Mouse (Mus musculus) c-Kit-positive CD71-positive TER-119-positive erythroid progenitor cells, embryonic 14.5 days (primary cell): ENCODE data around the gene Mief1.
A peak's percentile ranks its signal among the peaks of the same experiment; 100 is the strongest.

Experiments
- DNase-seq: peaks from one replicate; pipeline ENCODE4 v3.0.0-alpha.2; 2013; ENCODE audit warnings: low spot score

Gene Mief1

DNA sequence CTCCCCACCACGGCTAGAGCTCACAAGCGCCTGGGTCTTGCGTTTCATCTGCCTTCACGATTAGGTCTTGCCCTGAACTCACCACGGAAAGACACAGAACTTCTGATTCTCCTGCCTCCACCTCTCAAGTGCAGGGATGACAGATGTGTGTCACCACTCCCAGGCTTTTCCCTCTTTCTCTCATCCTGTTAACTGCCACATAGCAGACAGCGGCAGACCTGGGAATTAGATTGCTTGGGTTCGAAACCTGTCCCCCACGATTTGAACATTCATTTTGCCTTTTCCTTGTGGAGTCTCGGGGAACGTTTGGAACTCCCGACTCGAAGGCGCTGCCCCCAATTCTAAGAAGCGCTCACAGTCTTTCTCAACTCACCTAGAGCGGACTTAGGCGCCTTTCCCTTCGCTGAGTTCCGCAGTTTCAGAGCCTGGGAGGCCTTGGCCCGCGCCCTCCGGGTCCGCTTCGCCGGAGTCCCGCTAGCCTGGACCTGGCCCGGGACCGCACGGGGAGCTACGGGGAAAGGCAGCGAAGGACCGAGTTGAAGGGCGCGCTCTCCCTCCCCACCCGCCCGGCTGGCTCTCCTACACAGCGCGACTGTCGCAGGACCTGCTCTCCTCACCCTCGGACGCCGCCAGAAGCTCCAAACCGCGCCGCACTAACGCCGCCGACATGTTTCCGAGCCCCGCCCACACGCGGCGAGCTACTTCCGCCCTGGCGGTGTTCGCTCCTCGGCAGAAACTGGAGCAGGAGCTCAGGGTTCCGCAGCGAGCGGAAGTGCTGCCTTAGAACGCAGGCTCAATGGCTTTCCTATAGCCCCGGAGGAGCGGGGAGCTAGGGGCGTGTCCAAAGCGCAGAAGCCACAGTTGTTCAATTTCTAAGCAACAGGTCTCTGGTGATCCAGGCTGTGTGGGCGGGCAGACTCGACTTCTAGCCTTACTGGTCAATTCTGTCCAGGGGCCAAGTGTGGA, 30.1 kb downstream of the Mief1 start, which contains the start of gene Rps19bp1:
Rps19bp1 (minus strand) TSS at position 706 of the 966 bp plus-strand sequence.
- DNase-seq, result peak; percentile 89

GRCm38 (mm10) chr15:80266281-80266680, 32.5 kb downstream of the Mief1 start:
- DNase-seq, result no peak

- DNase-seq, result no peak
Measured at GRCm38 (mm10) chr15:80271858-80272396, 38.1 kb downstream of the Mief1 start.

GRCm38 (mm10) chr15:80277107-80277506, 43.3 kb downstream of the Mief1 start:
- DNase-seq, result no peak

GRCm38 (mm10) chr15:80277625-80278024, 43.8 kb downstream of the Mief1 start:
- peak; percentile 51 for DNase-seq

- no peak for DNase-seq
Measured at GRCm38 (mm10) chr15:80278121-80278759, 44.4 kb downstream of the Mief1 start.

GRCm38 (mm10) chr15:80279053-80279452, 45.2 kb downstream of the Mief1 start:
- DNase-seq, result no peak

DNA sequence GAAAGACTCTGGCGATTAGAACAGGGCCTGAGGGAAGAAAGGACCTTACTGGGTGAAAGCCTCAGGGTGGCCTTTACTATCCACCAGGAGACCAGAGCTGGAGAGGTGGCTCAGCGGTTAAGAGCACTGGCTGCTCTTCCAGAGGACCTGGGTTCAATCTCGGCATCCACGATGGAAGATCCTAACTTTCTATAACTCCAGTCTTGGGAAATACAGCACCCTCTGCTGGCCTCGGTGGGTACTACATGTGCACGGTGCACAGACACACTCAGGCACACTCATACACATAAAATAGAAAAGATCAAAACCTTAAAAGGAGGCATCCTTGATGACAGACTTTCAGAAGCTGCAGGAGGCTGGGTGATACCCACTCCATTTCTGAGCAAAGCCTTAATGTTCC, 46.8 kb downstream of the Mief1 start:
- peak; percentile 51 for DNase-seq

DNA sequence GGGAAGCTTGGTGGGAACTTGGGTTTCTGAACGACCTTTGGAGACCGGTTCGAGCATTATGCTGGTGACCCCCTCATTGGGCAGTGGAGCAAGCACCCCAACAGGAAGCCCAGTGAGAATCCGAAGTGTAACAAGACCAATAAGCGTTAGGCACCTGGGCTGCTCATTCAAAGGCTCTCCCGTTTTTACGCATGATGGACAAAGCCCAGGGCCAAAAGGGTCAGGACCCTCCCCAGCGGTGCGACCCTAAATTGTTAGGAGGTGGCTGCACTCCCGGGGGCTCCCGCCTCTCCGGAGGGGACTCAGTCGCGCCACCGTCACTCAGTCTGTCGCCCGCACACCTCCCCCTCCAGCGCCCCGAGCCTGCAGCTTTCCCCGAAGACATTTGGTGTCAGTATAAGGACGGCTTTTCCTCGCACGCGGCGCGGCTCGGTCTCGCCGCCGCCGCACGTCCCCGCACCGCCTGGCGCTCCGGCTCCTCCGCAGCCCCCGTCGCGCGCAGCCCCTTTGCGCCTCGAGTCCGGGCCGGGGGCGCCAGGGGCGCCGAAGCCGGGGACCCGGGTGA, 53.1 kb downstream of the Mief1 start, which contains the start of gene Cacna1i:
Cacna1i (plus strand) TSS at position 388 of the 565 bp plus-strand sequence.
- no peak for DNase-seq

DNA sequence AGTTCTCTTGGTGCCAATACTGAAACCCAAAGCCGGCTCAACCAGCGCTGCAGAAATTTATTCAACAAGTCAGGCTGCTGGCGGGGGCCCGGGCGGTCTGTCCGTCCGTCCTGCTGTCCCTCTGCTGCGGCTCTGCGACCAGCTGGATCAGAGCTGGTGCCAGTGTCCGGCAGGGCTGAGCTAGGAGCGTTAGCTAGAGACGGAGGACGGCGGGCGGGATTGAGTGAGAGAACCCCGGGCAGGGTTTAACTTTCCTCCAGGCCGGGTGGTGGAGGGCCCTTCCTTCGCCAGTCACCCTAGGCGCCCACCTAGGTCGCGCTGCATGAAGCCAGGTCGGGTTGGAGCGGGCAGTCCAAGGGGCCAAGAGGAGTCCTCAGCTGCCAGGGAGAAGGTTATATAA, 54.2 kb downstream of the Mief1 start:
- DNase-seq, result no peak

DNA sequence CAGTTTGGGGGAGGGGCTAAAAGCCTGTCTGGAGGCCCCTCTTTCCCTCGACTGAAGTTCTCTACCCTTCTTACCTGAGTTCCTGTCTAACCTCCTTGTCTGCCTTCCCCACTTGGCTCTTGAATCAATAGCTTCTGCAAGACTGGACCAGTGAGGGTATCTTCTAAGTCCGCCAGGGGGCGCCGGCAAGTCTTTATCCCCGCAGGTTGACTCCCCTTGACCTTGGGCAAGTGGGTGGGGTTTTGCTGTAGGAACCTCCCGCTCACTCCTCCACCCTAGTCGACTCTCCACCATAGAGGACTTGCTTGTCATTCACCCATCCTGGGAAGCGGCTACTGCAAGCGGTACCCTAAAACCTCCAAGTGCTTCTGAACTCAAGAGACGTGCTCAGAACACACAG, 55.6 kb downstream of the Mief1 start:
- peak; percentile 65 for DNase-seq

DNA sequence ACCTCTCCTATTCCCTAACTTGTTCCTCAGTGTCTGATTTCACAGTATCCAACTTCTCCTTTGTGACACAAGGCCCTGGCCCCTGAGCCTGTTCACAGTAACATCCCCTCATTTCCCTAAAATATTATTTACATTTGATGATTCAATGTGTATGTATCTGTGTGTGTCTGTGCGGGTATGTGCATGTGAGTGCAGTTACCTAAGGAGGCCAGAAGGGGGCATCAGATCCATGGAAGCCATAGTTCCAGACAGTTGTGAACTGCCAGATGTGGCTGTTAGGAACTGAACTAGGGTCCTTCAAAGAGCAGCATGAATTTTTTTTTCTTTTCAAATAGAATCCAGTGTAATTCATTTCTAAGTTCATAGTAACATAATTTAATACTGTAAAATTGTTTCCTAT, 63.3 kb downstream of the Mief1 start:
- DNase-seq, result no peak
